Mouse (Mus musculus) CH12.LX (cell line): ENCODE measurements around the gene Tmem30b. TPM values are rescaled to one million over a fixed set of nuclear protein-coding genes. Genes with fewer than 3 reads are reported as not detected.

Source experiments
- DNase-seq: peaks from one replicate; pipeline ENCODE4 v3.0.0-alpha.2; 2013; ENCODE audit errors: extremely low read depth
- H3K27ac ChIP-seq: 2 replicates; pipeline ENCODE4 v1.5.1; 2012; ENCODE audit warnings: low read depth, mild to moderate bottlenecking, control low read depth, moderate library complexity; ENCODE audit not compliant: insufficient read depth
- H3K27me3 ChIP-seq: replicated peaks from 2 replicates; pipeline ENCODE3; 2012; ENCODE audit warnings: inconsistent platforms
- H3K36me3 ChIP-seq, 2 experiments: replicated peaks in 1 of 2; 2 replicates each; pipeline versions ENCODE3 to v1.6.1; 2012; ENCODE audit warnings: inconsistent platforms in 1 of 2, low read length in 1 of 2, mild to moderate bottlenecking in 1 of 2, mixed read lengths in 1 of 2, moderate library complexity in 1 of 2; ENCODE audit not compliant: control insufficient read depth in 1 of 2, insufficient read depth in 1 of 2
- H3K4me1 ChIP-seq, 2 experiments: 2 replicates each; pipeline ENCODE4 v1.6.1; 2012; ENCODE audit warnings: inconsistent platforms in 1 of 2, moderate library complexity in 1 of 2; ENCODE audit not compliant: insufficient read depth in 2 of 2, control insufficient read depth in 1 of 2
- H3K4me2 ChIP-seq: 2 replicates; pipeline ENCODE4 v1.6.1; 2012; ENCODE audit warnings: low read depth, mild to moderate bottlenecking, control low read depth; ENCODE audit not compliant: poor library complexity, insufficient read depth, severe bottlenecking
- H3K4me3 ChIP-seq, 3 experiments: fragments of 150-350 bp in 1 of 3; sonication (generic) in 1 of 3; replicated peaks in 1 of 3; 2 replicates each; pipeline versions ENCODE3 to v1.5.1; 2011 to 2012; ENCODE audit warnings: low read depth in 2 of 3, low read length in 2 of 3, mild to moderate bottlenecking in 2 of 3, moderate library complexity in 2 of 3, control low read depth in 1 of 3, improper control_type of control experiment in 1 of 3, inconsistent platforms in 1 of 3, mixed read lengths in 1 of 3; ENCODE audit not compliant: poor library complexity in 1 of 3
- H3K79me2 ChIP-seq: replicated peaks from 2 replicates; pipeline ENCODE4 v1.6.1; 2012; ENCODE audit warnings: mild to moderate bottlenecking, moderate library complexity; ENCODE audit not compliant: control insufficient read depth, poor library complexity, insufficient read depth, severe bottlenecking; ENCODE audit errors: extremely low read depth
- H3K9ac ChIP-seq: 2 replicates; pipeline ENCODE4 v1.6.1; 2012; ENCODE audit warnings: low read depth, mild to moderate bottlenecking, control low read depth, moderate library complexity; ENCODE audit not compliant: insufficient read depth
- H3K9me3 ChIP-seq: replicated peaks from 2 replicates; pipeline ENCODE3; 2012; ENCODE audit warnings: low read length, inconsistent platforms, mixed read lengths
- BHLHE40 ChIP-seq: IDR thresholded peaks from 2 replicates; pipeline ENCODE4 v1.6.1; 2011; ENCODE audit warnings: mild to moderate bottlenecking, low read depth, low read length, improper control_type of control experiment
- CHD1 ChIP-seq: IDR thresholded peaks from 2 replicates; pipeline ENCODE4 v1.6.1; 2012; ENCODE audit warnings: low read depth, low read length, improper control_type of control experiment, inconsistent platforms
- CHD2 ChIP-seq: IDR thresholded peaks from 2 replicates; pipeline ENCODE4 v1.6.1; 2011; ENCODE audit warnings: low read length, improper control_type of control experiment
- E2F4 ChIP-seq: IDR thresholded peaks from 2 replicates; pipeline ENCODE4 v1.6.1; 2011; ENCODE audit warnings: low read depth, low read length, improper control_type of control experiment; ENCODE audit not compliant: insufficient replicate concordance
- ELF1 ChIP-seq: IDR thresholded peaks from 2 replicates; pipeline ENCODE4 v1.6.1; 2014; ENCODE audit warnings: low read depth, mild to moderate bottlenecking, inconsistent platforms, low read length, improper control_type of control experiment
- EP300 ChIP-seq: IDR thresholded peaks from 2 replicates; pipeline ENCODE4 v1.6.1; 2011; ENCODE audit warnings: low read length, improper control_type of control experiment
- GABPA ChIP-seq: IDR thresholded peaks from 2 replicates; pipeline ENCODE4 v1.6.1; 2012; ENCODE audit warnings: low read depth, low read length, improper control_type of control experiment, inconsistent platforms; ENCODE audit not compliant: insufficient replicate concordance
- HCFC1 ChIP-seq: IDR thresholded peaks from 2 replicates; pipeline ENCODE4 v1.6.1; 2012; ENCODE audit warnings: low read depth, mild to moderate bottlenecking, inconsistent platforms, low read length, improper control_type of control experiment
- JUN ChIP-seq: IDR thresholded peaks from 2 replicates; pipeline ENCODE4 v1.6.1; 2011; ENCODE audit warnings: low read depth, mild to moderate bottlenecking, low read length, improper control_type of control experiment, moderate library complexity; ENCODE audit not compliant: insufficient read depth
- JUND ChIP-seq: conservative IDR thresholded peaks from 2 replicates; pipeline ENCODE4 v1.6.1; 2011; ENCODE audit warnings: low read depth, low read length, improper control_type of control experiment
- KAT2A ChIP-seq: IDR thresholded peaks from 2 replicates; pipeline ENCODE4 v1.6.1; 2012; ENCODE audit warnings: low read length, improper control_type of control experiment, inconsistent platforms; ENCODE audit not compliant: insufficient replicate concordance
- MAFK ChIP-seq: IDR thresholded peaks from 2 replicates; pipeline ENCODE4 v1.6.1; 2011; ENCODE audit warnings: low read length, improper control_type of control experiment; ENCODE audit not compliant: insufficient replicate concordance
- MAX ChIP-seq: IDR thresholded peaks from 2 replicates; pipeline ENCODE4 v1.6.1; 2011; ENCODE audit warnings: low read length, improper control_type of control experiment
- MAZ ChIP-seq: IDR thresholded peaks from 2 replicates; pipeline ENCODE4 v1.6.1; 2012; ENCODE audit warnings: low read depth, mild to moderate bottlenecking, inconsistent platforms, low read length, improper control_type of control experiment, moderate library complexity
- MXI1 ChIP-seq: IDR thresholded peaks from 2 replicates; pipeline ENCODE4 v1.6.1; 2011; ENCODE audit warnings: mild to moderate bottlenecking, low read depth, low read length, improper control_type of control experiment
- NELFE ChIP-seq: IDR thresholded peaks from 2 replicates; pipeline ENCODE4 v1.6.1; 2011; ENCODE audit warnings: low read depth, low read length, improper control_type of control experiment
- NRF1 ChIP-seq: IDR thresholded peaks from 2 replicates; pipeline ENCODE4 v1.6.1; 2014; ENCODE audit warnings: low read depth, mild to moderate bottlenecking, inconsistent platforms, low read length, improper control_type of control experiment, moderate library complexity
- PAX5 ChIP-seq: IDR thresholded peaks from 2 replicates; pipeline ENCODE4 v1.6.1; 2012; ENCODE audit warnings: low read length, inconsistent platforms, mixed read lengths
- POLR2A ChIP-seq: IDR thresholded peaks from 2 replicates; pipeline ENCODE4 v1.6.1; 2011; ENCODE audit warnings: low read depth, mild to moderate bottlenecking, improper control_type of control experiment, low read length
- POLR2AphosphoS2 ChIP-seq: IDR thresholded peaks from 2 replicates; pipeline ENCODE4 v1.6.1; 2011; ENCODE audit warnings: low read depth, low read length, improper control_type of control experiment
- RAD21 ChIP-seq: IDR thresholded peaks from 2 replicates; pipeline ENCODE4 v1.6.1; 2011; ENCODE audit warnings: low read depth, mild to moderate bottlenecking, low read length, improper control_type of control experiment, moderate library complexity
- RCOR1 ChIP-seq: conservative IDR thresholded peaks from 2 replicates; pipeline ENCODE4 v1.6.1; 2012; ENCODE audit warnings: low read depth, mild to moderate bottlenecking, inconsistent platforms, low read length, improper control_type of control experiment
- SIN3A ChIP-seq: IDR thresholded peaks from 2 replicates; pipeline ENCODE4 v1.6.1; 2012; ENCODE audit warnings: low read length, improper control_type of control experiment, inconsistent platforms
- TCF12 ChIP-seq: IDR thresholded peaks from 2 replicates; pipeline ENCODE4 v1.6.1; 2014; ENCODE audit warnings: low read depth, mild to moderate bottlenecking, inconsistent platforms, low read length, improper control_type of control experiment
- UBTF ChIP-seq: IDR thresholded peaks from 2 replicates; pipeline ENCODE4 v1.6.1; 2012; ENCODE audit warnings: low read depth, mild to moderate bottlenecking, inconsistent platforms, low read length, improper control_type of control experiment, moderate library complexity
- USF2 ChIP-seq: conservative IDR thresholded peaks from 2 replicates; pipeline ENCODE4 v1.6.1; 2011; ENCODE audit warnings: low read depth, low read length, improper control_type of control experiment
- ZMIZ1 ChIP-seq: IDR thresholded peaks from 2 replicates; pipeline ENCODE4 v1.6.1; 2012; ENCODE audit warnings: low read depth, mild to moderate bottlenecking, inconsistent platforms, low read length, improper control_type of control experiment
- ZNF384 ChIP-seq: IDR thresholded peaks from 2 replicates; pipeline ENCODE4 v1.6.1; 2012; ENCODE audit warnings: low read depth, low read length, improper control_type of control experiment, inconsistent platforms
- dilution Hi-C: fragments of 300-500 bp; cut with MboI; formaldehyde crosslinking; loops from 2 replicates; pipeline ENCODE4 v1.14.3; 2020; ENCODE audit warnings: low sequenced_read_pairs; ENCODE audit not compliant: extremely low pct_unique_long_range_greater_than_20kb, extremely low pct_ligation_motif_present
- in situ Hi-C: fragments of 300-500 bp; cut with MboI; formaldehyde crosslinking; loops from 3 replicates; pipeline ENCODE4 v1.14.3; 2019; ENCODE audit warnings: low sequenced_read_pairs, low pct_ligation_motif_present, low pct_unique_long_range_greater_than_20kb, mixed read lengths
- polyA plus RNA-seq: library from polyadenylated mRNA; unstranded; fragments of >175 nt; gene quantifications from 2 replicates; pipeline ENCODE4 v1.2.1, GENCODE M21; 2012; ENCODE audit warnings: low read depth; ENCODE audit not compliant: insufficient read length
- total RNA-seq, 2 experiments: library from RNA; depleted of rRNA; stranded (reverse); fragments of 300-350 nt in 1 of 2; fragments of >200 nt in 1 of 2; gene quantifications; 2 replicates each; pipeline ENCODE4 v1.2.3; 2012 to 2014

Gene Tmem30b
- total RNA-seq (2012; rRNA removed) (not detected in 2 replicates), total RNA-seq (2014; rRNA removed) (not detected in 2 replicates), polyA plus RNA-seq (not detected in 2 replicates)

DNA sequence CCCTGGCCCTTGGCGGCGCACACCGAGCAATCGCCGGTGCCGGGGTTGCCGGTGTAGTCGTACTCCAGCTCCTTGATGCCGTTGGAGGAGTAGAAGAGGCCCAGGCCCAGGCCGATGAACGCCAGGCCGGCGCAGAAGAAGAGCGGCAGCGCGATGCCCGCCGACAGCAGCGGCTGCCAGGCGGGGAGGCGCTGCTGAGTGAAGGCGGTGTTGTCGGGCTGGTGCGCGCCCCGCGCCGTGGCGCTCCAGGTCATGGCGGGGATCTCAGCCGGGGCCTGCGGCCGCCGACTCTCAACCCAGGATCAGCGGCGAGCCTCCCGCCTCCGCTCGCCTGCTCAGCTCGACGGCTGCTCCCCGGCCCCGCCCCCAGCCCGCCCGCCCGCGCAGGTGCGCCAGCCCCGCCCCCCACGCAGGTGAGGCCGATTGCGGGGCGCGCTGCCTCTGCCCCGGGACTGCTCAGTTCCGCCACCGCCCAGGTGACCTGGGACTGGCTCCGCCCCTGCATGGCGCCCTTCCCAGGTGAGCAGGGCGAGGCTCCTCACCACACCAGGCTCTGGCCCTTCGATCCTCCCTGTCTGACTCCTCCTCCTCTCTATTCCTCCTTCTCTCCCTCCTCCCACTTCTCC lies at the start of gene Tmem30b:
Tmem30b (minus strand) TSS at position 307 of the 626 bp plus-strand sequence.
- Histone ChIP-seq H3K4me3 (no peak within 1 kb of the TSS), H3K9me3 (peaks cover 14% of the 10 kb centered on the region), H3K27me3 (no peaks in the 10 kb centered on the region), H3K27ac (no peak within 1 kb of the TSS), H3K4me1 (no peaks in the 10 kb centered on the region), H3K36me3 (no peaks in the 10 kb centered on the region), H3K79me2 (no peaks in the 10 kb centered on the region), H3K4me2 (no peak within 1 kb of the TSS), H3K9ac (no peak within 1 kb of the TSS)
- in situ Hi-C loops, result no loop called here
- DNase-seq, result no peak
- dilution Hi-C loops, result no loop called here
- TF ChIP-seq MAZ (no peak), NRF1 (no peak), RAD21 (no peak), MAX (no peak), CHD2 (no peak), POLR2A (no peak), TCF12 (no peak), MXI1 (no peak), USF2 (no peak), BHLHE40 (no peak), PAX5 (no peak), JUN (no peak), MAFK (no peak), ZNF384 (no peak), JUND (no peak), POLR2AphosphoS2 (no peak)

DNA sequence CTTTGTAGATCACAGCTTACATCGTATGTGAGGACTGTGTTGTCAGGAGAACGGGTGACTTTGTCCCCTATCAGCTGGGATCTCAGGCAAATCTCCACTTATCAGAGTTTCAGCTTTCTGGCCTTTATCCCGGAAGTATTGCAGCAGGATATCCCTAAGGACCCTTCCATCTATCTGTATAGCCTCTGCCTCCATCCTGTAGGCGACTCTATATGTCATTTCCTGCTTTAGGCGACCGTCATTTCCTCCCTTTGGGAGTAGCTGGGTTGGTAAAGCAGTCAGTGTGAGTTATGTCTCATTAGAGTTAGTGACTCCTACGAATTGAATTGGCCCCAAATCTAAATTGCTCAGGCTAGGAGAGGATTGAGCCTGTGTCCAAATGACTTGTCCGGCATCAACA lies 49.0 kb upstream of the Tmem30b start:
- no peak overlapping the region for H3K4me2 ChIP-seq
- H3K4me1 ChIP-seq, result peaks cover 16 to 32% of the 10 kb centered on the region in 2 experiments; a peak in 3 of 4 replicates
- DNase-seq, result no peak
- dilution Hi-C loops, result no loop called here
- H3K36me3 ChIP-seq, result no peaks in the 10 kb centered on the region
- no peak overlapping the region for H3K9ac ChIP-seq
- in situ Hi-C loops, result no loop called here
- TF ChIP-seq GABPA, result no peak
- no peak for TF ChIP-seq SIN3A
- no peak for TF ChIP-seq USF2
- no peak for TF ChIP-seq POLR2AphosphoS2
- TF ChIP-seq UBTF, result no peak
- TF ChIP-seq TCF12, result no peak
- no peak for TF ChIP-seq CHD1
- TF ChIP-seq HCFC1, result no peak
- TF ChIP-seq E2F4, result no peak
- no peak for TF ChIP-seq RCOR1
- no peak for TF ChIP-seq RAD21
- TF ChIP-seq KAT2A, result no peak
- no peak for TF ChIP-seq POLR2A
- TF ChIP-seq MAX, result no peak
- TF ChIP-seq ELF1, result no peak
- no peak for TF ChIP-seq JUND
- no peak for TF ChIP-seq NELFE
- no peak for TF ChIP-seq EP300
- no peak for TF ChIP-seq MXI1
- TF ChIP-seq ZMIZ1, result no peak
- H3K27ac ChIP-seq, result no peak overlapping the region
- H3K79me2 ChIP-seq, result no peaks in the 10 kb centered on the region
- no peak overlapping the region for H3K4me3 ChIP-seq
- no peaks in the 10 kb centered on the region for H3K27me3 ChIP-seq
- H3K9me3 ChIP-seq, result no peaks in the 10 kb centered on the region
